Mouse (Mus musculus): Measurements from ENCODE around the gene Swap70. TPM values are rescaled to one million over a fixed set of nuclear protein-coding genes. Genes with fewer than 3 reads are reported as not detected.

Gene Swap70
- polyA plus RNA-seq, 1 experiment from 2014 or later: 23.3 TPM

DNA sequence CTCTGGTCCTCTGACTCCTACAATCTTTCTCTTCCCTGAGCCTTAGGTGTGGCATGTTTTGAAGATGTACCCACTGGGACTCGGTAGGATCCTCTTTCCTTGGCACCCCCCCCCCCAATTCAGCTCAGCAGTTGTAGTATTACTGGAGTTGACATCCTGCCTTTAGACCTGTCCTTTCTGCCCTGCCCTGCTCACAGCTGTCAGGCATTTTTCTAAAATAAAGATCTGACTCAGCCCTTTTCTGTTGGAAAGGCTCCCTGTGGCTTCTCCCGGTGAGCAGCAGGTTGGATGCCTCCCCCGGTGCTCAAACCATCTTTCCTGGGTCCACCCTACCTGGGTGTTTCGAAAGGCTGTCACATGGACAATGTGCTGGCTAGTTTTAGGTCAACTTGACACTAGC is 68.1 kb downstream of the Swap70 start:
- Histone ChIP-seq H3K4me3 (replicated peaks; ENCODE audit: low read depth, low read length) (no peak overlapping the region), H3K27me3 (ENCODE audit: insufficient read depth, low read length) (no peaks in the 10 kb centered on the region), H3K4me1 (replicated peaks; ENCODE audit: insufficient read depth, low read length) (peaks cover 3% of the 10 kb centered on the region; the same call in 1 of the 2 replicates), H3K9me3 (replicated peaks; ENCODE audit: low read length) (no peaks in the 10 kb centered on the region), H3K9ac (ENCODE audit: low read depth, low read length) (no peak overlapping the region), H3K4me2 (ENCODE audit: low read length) (no peak overlapping the region), H3K27ac (peak overlapping the region; percentile 19; the same call in 1 of the 2 replicates), H3K36me3 (ENCODE audit: insufficient read depth, low read length) (no peaks in the 10 kb centered on the region)
- TF ChIP-seq CTCF (IDR thresholded peaks at IDR 0.05; ENCODE audit: low read depth): no peak
- DNase-seq (ENCODE audit: low spot score) (no peak), ATAC-seq (replicated peaks; ENCODE audit: low FRiP score, low read depth) (no peak)
- 69% methylated on average over 4 of the region's 4 CpGs for WGBS

DNA sequence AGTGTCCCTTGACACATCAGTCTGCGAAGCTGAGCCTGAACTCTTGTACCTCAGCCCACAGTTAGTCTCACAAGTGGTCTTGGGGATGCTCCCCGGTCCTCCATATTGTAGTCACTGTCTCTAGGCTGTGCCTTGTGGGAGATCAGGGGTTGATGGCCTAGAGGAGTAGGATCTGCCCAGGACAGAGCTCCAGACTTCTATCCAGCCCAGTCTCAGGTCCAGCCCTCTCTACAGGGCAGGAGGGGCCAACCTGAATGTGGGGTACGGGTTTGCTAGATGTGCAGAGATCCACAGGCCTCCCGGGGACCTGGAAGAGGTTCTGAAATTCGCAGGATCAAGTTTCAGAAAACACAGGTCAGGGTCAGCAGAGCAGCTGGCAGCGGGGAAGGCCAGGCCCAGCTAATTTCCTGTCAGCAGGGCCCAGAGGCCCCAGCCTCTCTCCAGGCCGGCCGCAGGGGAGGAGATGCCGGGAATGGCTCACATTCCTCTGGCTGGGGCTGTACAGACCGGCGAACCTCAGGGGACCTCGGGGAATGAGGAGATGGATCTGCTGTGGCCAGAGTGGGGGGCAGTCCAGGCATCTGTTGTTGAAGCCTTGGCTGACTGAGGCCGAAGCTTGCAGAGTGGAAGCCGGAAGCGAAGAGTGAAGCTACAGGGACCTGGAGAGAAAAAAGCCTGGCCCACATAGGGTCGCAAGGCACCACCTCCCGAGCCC is 75.5 kb downstream of the Swap70 start:
- Histone ChIP-seq H3K9ac (ENCODE audit: low read depth, low read length) (peak overlapping the region; percentile 49), H3K4me3 (replicated peaks; ENCODE audit: low read depth, low read length) (no peak overlapping the region), H3K27ac (peak overlapping the region; percentile 94), H3K9me3 (replicated peaks; ENCODE audit: low read length) (no peaks in the 10 kb centered on the region), H3K36me3 (ENCODE audit: insufficient read depth, low read length) (no peaks in the 10 kb centered on the region), H3K4me2 (ENCODE audit: low read length) (no peak overlapping the region), H3K4me1 (replicated peaks; ENCODE audit: insufficient read depth, low read length) (peaks cover 17% of the 10 kb centered on the region), H3K27me3 (ENCODE audit: insufficient read depth, low read length) (no peaks in the 10 kb centered on the region)
- 18% methylated on average over 17 of the region's 17 CpGs for WGBS
- peak; percentile 96 for DNase-seq (ENCODE audit: low spot score)
- TF ChIP-seq CTCF (IDR thresholded peaks at IDR 0.05; ENCODE audit: low read depth): no peak
- ATAC-seq (replicated peaks; ENCODE audit: low FRiP score, low read depth): peak; percentile 88

DNA sequence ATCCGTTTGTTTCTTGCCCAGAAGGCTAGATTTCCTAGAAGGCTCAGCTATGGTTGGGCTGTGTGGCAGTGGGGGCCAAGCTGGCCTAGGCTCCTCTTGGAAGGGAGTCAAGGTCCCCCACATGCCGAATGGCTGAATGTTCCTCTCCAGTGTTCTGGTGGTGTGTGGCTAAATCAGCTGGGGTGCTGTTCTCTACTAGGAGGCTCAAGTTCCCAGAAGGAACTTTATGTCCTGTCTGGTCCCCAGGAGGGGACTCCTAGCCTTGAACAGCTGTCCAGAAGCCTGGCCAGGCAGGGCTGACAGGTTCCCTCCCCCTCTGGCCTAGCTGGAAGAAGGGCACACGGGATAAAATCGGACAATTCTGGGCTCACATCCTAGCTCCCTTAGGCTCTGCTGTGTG is 76.1 kb downstream of the Swap70 start:
- peak overlapping the region; percentile 94 for H3K27ac ChIP-seq
- 30% methylated on average over 4 of the region's 4 CpGs for WGBS
- DNase-seq (ENCODE audit: low spot score): no peak
- ATAC-seq (replicated peaks; ENCODE audit: low FRiP score, low read depth): no peak; the same call in 1 of the 2 replicates
- H3K27me3 ChIP-seq (ENCODE audit: insufficient read depth, low read length): no peaks in the 10 kb centered on the region
- H3K4me2 ChIP-seq (ENCODE audit: low read length): no peak overlapping the region
- H3K4me3 ChIP-seq (replicated peaks; ENCODE audit: low read depth, low read length): no peak overlapping the region
- H3K36me3 ChIP-seq (ENCODE audit: insufficient read depth, low read length): no peaks in the 10 kb centered on the region
- peak overlapping the region; percentile 49; the same call in 1 of the 2 replicates for H3K9ac ChIP-seq (ENCODE audit: low read depth, low read length)
- H3K4me1 ChIP-seq (replicated peaks; ENCODE audit: insufficient read depth, low read length): peaks cover 17% of the 10 kb centered on the region
- H3K9me3 ChIP-seq (replicated peaks; ENCODE audit: low read length): no peaks in the 10 kb centered on the region
- TF ChIP-seq CTCF (IDR thresholded peaks at IDR 0.05; ENCODE audit: low read depth): no peak

DNA sequence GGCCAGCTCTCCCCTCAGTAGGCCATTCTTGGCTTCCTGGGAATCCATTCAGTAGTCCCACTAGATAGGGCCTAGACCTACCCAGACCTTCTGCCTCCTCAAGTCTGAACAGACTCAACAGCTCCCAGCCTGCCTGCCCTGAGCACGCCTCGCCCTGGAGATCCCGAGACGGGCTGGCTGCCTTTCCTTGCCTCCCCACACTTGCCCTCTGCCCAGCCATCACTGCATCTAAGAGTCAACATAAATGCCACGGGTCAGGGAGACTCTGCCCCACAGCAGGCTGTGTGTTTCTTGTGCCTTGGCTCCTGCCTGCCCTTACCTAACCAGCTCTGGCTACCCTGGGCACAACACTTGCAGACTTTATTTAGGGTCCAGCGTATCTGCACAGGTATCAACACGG is 76.6 kb downstream of the Swap70 start:
- Histone ChIP-seq H3K9me3 (replicated peaks; ENCODE audit: low read length) (no peaks in the 10 kb centered on the region), H3K36me3 (ENCODE audit: insufficient read depth, low read length) (no peaks in the 10 kb centered on the region), H3K4me3 (replicated peaks; ENCODE audit: low read depth, low read length) (no peak overlapping the region), H3K4me1 (replicated peaks; ENCODE audit: insufficient read depth, low read length) (peaks cover 17% of the 10 kb centered on the region), H3K27me3 (ENCODE audit: insufficient read depth, low read length) (no peaks in the 10 kb centered on the region), H3K27ac (peak overlapping the region; percentile 94), H3K4me2 (ENCODE audit: low read length) (no peak overlapping the region), H3K9ac (ENCODE audit: low read depth, low read length) (0 out of 2 replicates have a peak overlapping the region, but pooled peaks have one; percentile 49)
- WGBS: 80% methylated on average over 7 of the region's 7 CpGs
- DNase-seq (ENCODE audit: low spot score) (no peak), ATAC-seq (replicated peaks; ENCODE audit: low FRiP score, low read depth) (no peak)
- no peak for TF ChIP-seq CTCF (IDR thresholded peaks at IDR 0.05; ENCODE audit: low read depth)

DNA sequence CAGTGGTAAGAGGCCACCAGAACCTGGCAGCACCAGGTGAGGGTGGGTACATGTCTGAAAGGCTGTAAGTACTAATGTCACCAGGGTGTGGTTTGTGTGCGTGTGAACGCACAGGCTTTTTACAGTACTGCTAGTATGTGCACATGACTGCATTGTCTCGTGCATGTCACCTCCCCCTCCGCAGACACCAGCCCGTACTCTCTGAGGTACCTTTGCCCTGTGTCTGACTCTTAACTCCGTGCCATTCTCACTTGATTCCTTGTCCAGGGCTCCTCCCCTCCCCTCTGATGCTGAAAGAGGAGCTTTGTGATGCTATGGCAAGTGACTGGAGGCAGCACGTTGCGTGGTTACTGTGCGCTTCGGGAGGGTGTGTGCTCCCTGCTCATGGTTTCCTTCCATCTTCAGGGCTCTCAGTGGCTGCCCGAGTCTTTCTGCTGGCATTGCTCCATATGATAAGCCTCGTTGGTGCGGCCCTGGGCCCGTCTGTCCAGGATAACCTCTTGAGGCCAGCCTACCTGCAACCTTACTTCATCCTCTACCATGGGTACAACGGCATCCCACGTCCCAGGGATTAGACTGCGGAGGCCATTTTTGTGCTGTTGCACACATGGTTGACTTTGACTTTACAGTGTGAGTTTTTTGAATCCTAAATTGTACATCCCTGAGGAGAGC is 77.4 kb downstream of the Swap70 start:
- WGBS: 89% methylated on average over 17 of the region's 17 CpGs
- no peak overlapping the region for H3K4me3 ChIP-seq (replicated peaks; ENCODE audit: low read depth, low read length)
- no peaks in the 10 kb centered on the region for H3K36me3 ChIP-seq (ENCODE audit: insufficient read depth, low read length)
- no peak for TF ChIP-seq CTCF (IDR thresholded peaks at IDR 0.05; ENCODE audit: low read depth)
- 0 out of 2 replicates have a peak overlapping the region, but pooled peaks have one; percentile 94 for H3K27ac ChIP-seq
- peaks cover 17% of the 10 kb centered on the region for H3K4me1 ChIP-seq (replicated peaks; ENCODE audit: insufficient read depth, low read length)
- H3K4me2 ChIP-seq (ENCODE audit: low read length): no peak overlapping the region
- H3K9me3 ChIP-seq (replicated peaks; ENCODE audit: low read length): no peaks in the 10 kb centered on the region
- no peaks in the 10 kb centered on the region for H3K27me3 ChIP-seq (ENCODE audit: insufficient read depth, low read length)
- no peak overlapping the region for H3K9ac ChIP-seq (ENCODE audit: low read depth, low read length)
- no peak for ATAC-seq (replicated peaks; ENCODE audit: low FRiP score, low read depth)
- DNase-seq (ENCODE audit: low spot score): no peak

DNA sequence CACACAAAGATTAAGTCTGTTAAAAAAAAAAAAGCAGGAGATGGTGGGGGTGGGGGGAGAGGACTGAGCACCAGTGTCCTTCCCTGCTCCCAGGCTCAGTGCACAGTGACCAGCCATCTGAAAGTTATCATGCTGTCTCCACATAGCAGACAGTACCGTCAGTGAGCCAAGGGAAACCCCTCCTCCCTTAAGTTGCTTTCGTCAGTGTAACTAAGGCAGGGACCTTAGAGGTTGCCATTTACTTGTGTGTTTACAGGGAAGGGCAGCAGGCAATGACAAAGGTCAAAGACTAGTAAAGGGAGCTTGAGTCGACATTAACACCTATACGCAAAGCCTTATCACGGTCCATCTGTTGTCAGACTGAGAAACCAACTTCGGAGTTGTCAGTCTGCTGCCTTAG is 81.4 kb downstream of the Swap70 start:
- no peak overlapping the region for H3K4me3 ChIP-seq (replicated peaks; ENCODE audit: low read depth, low read length)
- H3K4me2 ChIP-seq (ENCODE audit: low read length): no peak overlapping the region
- TF ChIP-seq CTCF (IDR thresholded peaks at IDR 0.05; ENCODE audit: low read depth): no peak
- H3K27ac ChIP-seq: no peak overlapping the region
- no peaks in the 10 kb centered on the region for H3K9me3 ChIP-seq (replicated peaks; ENCODE audit: low read length)
- H3K36me3 ChIP-seq (ENCODE audit: insufficient read depth, low read length): 0 out of 2 replicates have a peak, but pooled peaks cover 4% of the 10 kb centered on the region
- peaks cover 5% of the 10 kb centered on the region for H3K4me1 ChIP-seq (replicated peaks; ENCODE audit: insufficient read depth, low read length)
- no peak overlapping the region for H3K9ac ChIP-seq (ENCODE audit: low read depth, low read length)
- DNase-seq (ENCODE audit: low spot score) (no peak), ATAC-seq (replicated peaks; ENCODE audit: low FRiP score, low read depth) (no peak)
- no peaks in the 10 kb centered on the region for H3K27me3 ChIP-seq (ENCODE audit: insufficient read depth, low read length)
- 59% methylated on average over 6 of the region's 6 CpGs for WGBS

All from kidney, postnatal 0 days (tissue).